Mouse (Mus musculus): ENCODE data around the gene Akap2.

The Akap2 gene

DNA sequence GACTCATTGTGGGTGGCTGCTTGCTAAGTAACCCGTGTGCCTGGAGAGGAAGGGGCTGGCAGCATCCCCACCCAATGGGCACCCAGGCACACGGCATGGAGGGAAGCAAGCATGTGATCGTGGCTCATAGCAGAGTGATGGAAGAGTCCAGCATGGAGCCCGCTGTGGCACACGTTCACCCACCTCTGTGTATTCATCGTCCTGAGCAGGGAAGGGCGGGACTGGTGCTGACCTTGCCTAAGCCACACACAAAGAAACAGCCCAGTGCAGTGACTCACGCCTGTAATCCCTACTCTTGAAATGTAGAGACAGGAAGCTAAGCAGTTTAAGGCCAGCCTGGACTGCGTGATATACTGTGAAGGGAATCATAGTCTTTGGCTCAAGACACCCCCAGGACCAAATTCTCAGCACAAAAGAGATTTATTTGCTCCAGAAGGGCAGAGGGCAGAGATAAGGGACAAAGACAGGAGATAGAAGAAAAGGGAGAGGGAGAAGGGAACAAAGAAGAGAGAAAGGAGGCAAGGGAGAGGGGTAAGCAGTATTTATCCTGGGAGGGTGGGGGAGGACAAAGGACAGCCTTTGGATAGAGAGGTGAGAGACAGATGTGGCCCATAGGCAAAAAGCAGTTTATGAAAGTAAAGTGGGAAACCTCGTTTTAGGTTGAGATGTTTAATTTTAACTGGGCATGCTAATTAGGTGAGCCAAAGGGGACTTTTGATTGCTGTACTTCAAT, 81.0 kb downstream of the Akap2 start:
- no peak for DNase-seq

DNA sequence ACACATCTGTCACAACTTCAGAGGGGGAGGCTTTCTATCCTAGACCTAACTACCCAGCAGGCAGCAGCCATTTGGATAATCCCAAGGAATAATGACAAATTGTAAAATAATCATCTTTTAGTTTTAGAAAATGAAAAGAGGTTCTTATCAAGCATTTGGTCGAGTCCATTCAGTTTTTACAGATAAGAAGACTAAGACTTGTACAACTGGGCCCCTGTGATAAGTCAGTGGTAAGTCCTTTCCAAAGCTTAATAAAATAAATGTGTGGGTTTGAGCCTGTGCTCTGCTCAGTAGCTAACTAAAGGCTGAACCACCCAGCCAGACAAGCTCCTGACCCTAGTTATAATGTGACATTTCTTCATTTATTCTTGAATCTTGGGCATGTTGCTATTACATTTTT, 81.8 kb downstream of the Akap2 start:
- DNase-seq, result no peak

DNA sequence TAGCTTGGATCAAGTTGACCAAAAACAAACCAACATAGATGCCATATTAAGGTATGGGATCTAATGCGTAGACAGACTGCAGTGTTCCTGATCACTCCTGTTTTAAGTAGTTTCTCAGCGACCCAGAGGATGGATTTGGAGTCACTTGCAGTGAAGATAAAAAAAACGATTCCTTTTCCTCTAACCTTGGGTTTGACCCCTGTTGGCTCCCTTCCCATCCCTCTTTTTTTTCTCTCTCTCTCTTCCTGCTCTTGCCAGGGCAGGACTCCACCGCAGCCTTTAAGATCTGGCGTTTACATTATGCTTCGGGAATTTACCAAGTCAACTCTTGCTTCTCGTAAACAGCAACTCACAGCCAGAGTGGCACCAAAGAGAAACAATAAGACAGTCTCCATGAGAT, 83.8 kb downstream of the Akap2 start:
- no peak for DNase-seq

DNA sequence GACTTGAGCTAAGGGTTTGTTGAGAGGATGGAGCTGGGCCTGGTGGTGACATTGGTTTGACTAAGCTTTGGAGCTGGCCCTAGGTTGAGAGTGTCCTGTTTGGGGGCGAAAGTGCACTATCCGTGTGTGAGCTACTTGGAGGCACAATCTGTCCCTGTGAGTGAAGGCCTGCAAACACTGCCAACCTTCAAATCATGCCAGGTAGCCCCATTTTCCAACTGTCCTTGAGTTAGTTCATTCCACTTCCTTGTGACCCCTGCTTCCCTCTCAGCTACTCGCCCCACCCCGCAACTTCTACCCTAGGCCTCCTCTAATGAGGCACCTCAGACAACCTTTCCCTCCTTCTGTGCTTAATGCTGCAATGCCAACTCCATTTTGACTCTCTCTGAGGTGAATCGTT, 84.5 kb downstream of the Akap2 start:
- DNase-seq, result no peak

DNA sequence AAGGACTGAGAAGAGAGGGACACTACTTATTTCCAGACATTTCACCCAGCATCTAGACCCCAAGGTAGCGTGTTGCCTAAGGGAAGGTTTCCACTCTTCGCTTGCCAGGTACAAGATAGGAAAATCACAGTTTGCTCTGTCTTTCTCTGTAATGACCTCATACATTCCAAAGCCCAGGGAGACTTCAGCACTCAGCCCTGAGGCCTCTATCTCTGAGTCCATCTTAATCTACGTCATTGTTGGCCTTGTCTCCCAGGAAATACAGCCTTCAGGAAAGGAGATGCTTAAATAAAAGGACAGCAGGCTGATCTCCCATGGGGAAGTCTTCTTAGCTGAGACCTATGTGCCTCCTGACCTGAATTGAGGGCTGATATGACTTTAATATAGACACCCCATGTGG, 85.0 kb downstream of the Akap2 start:
- no peak for DNase-seq

DNA sequence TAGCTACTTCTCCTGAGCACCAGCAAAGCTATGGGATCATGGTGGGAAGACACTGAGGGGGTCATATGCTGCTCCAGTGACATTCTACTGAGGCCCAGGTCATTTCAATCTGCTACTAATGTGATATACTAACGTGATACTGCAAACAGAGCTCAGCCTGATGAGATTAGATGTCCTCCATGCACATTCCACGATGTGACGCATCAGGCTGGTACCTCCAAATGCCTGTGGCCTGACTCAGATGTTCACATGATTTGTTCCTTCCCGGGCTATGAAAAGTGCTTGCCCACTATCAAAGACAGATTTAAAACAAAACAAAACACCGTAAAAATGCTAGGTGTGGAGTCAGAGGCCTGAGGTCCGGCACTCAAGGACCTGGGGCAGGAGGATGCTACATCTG, 87.4 kb downstream of the Akap2 start:
- no peak for DNase-seq

DNA sequence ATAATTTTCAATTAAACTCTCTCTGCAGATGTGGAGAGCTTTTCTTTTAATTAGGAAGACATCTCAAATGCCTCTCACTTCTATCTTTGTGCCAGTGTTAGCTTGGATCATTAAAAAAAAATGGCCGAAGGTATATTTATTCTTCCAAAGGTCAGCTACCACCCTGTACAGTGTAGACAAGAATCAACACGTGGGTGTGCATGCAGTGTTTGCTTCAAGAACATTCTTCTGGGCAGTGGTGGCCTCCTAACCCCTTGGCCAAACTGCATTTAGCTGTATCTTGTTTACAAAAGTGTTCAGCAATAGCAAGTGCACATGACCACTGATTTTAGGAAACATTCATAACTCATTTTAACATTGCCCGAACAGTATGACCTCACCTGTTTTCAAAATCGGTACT, 92.0 kb downstream of the Akap2 start:
- DNase-seq, result no peak

DNA sequence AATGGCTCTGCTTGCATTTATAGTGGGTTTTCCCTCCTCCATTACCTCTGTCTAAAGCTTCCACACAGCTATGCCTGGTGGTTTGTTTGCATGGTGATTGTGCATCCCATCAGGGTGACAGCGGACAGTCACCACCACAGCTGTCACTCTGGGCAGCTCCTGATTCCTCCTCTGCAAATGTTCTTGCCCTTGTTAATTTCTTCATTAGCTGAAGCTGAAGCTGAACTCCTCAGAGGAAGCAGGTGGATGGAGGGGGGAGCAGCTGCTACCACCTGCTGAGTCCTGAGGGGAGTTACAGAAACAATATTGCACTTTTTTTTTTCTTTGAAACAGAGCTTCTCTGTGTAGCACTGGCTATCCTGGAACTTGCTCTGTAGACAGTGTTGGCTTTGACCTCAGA, 94.6 kb downstream of the Akap2 start:
- no peak for DNase-seq

DNA sequence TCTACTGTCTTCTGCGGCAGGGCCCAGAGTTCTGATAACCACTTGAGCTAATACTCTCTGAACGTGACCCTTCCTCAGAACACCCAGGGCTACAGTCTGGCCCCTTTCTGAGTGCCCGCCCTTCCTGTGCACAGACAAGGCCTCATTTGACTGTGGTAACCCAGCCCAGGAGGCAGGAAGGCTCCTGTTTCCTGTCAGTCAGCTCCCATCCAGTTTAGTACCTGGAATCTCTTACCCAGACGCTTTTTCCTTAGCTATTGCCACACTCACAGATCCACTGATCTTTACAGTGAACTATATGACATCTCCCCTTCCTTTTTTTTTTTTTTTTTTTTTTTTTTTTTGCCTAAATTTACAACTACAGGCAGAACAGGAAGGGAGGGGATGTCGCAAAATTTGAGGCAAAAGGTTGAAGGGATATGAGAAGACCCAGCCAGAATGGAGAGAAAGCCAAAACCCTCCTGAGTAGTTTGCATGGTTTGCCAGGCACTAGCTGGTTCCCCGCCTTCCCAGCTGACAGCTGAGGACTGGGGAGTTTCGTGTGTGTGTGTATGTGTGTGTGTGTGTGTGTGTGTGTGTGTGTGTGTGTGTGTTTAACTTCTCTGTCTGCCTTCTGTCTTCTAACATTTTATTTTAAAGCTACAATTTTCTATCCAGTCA, 95.6 kb downstream of the Akap2 start:
- DNase-seq, result peak; percentile 28

DNA sequence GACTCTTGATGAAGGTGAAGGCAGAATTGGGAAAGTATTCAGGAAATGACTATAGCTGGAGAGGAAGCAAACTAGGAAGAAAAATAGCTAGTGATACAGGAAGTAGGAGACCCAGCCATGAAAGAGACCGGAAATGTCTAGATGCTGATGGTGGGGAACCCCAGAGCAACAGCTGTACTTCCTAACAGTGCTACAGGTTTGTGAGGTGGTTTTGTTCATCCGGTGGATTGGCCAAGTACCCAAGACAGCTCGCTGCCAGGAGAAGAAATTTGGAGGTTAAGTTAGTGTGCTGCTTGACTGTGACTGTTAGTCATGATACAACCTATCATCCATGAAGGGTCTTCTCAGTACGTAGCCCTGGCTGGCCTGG, 96.1 kb downstream of the Akap2 start:
- DNase-seq, result no peak

DNA sequence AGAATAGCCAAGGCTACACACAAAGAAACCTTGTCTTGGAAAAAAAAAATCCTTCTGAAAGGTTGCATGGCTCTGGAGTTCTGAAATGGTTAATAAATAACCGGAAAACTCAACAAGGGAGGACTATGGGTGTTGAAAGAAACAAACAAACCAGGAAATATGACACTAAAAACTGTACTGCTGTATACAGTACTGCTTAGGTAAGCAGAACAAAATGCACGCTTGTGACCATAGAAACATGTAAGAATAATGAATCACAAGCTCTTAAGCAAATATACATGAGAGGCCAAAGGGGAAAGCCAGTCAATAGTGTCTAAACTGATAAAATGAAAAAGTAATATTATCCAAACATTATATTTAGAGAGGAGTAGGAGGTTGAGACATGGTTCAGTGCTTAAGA, 97.9 kb downstream of the Akap2 start:
- DNase-seq, result no peak

DNA sequence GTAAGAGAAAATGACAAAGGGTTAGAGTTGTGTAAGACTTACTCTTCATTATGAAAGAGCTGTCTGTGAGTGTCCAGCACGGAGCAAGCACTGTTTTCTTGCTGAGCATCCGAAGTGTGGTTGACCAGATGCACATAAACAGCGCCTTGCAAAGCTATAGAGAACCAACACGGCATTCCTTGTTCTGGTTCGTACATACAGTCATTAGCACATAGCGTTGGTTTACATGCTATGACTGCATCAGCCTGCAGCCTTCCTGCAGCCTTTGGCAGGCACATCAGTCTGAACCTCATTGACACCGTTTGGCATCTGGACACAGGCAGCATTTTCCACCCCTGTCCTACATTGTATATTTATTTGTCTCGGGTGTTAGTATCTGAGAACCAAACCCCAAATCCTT, 98.7 kb downstream of the Akap2 start:
- DNase-seq, result no peak

DNA sequence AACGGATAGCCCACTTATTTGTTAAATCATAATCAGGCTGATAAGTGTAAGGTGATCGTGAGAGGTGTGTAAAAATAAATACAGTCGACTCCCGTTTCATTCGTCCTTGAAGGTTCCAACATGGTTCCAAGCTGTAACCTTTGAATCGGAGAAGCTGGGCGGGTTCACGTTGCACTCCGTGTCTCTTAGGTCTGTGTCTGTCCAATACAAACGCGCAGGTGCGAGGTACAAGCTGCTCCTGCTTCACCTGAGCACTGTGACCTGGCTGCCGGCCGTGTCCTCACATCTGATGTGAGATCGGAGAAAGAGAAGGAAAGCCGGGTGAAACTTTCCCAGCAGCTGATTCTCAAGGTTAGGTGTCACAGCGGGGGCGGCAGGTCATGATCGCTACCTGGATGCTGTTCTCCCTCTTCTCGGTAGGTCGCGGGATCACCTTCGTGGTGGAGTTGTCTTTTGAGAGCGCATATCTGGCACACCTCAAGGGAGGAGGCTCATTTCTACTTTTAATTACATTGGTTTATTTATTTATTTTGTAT, 103.5 kb downstream of the Akap2 start:
- no peak for DNase-seq

DNA sequence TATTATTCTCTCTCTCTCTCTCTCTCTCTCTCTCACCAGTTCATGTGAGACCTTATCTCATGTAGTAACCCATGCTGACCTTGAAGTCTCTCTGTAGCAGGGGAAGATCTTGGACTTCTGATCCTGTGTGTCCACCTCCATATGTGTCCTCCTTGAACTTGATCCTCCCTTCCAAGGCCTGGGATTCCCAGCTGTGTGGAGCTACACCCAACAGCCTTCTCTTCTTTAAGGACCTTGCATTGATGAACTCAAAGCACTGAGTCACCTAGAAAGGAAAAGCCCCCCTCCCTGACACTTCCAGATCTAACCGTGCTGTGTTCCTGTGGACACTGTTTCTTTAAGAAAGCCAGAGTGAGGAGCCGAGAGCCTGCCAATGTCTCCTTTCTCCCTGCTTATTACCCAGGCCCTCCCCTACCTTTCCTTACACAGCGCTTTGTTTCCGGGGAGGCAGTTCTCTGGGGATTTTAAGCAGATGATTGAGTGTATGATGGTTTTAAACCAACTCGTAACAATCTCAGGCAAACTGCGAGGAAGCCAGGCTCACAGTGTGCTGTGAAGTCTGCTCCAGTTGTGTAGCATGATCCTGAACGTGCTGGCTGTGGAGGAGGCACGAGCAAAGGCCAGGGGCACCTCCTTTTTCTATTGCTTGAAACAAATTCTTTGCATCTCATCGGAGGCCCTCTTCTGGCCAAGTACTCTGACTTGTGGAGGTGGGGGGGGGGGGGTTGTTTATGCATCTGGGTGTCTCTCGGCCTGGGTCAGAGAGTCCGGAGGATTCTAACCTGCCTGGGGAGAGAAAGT, 104.3 kb downstream of the Akap2 start:
- DNase-seq, result no peak

DNA sequence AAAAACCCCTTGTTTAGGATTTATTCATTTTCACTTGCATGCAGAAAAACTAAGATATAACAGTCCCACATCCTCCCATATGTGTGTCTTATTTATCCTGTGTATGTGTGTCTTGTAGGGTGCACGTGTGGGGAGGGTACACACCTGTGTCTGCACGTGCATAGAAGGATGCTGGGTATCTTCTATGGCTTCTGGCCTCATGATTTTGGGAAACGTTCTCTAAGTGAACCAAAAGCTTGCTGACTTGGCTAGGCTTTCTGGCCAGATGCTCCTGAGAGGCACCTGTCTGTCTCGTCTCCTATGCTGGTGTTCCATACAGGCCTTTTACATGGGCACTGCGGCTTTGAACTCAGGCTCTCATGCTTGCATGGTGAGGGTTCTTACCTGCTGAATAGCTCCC, 105.2 kb downstream of the Akap2 start:
- DNase-seq, result no peak

DNA sequence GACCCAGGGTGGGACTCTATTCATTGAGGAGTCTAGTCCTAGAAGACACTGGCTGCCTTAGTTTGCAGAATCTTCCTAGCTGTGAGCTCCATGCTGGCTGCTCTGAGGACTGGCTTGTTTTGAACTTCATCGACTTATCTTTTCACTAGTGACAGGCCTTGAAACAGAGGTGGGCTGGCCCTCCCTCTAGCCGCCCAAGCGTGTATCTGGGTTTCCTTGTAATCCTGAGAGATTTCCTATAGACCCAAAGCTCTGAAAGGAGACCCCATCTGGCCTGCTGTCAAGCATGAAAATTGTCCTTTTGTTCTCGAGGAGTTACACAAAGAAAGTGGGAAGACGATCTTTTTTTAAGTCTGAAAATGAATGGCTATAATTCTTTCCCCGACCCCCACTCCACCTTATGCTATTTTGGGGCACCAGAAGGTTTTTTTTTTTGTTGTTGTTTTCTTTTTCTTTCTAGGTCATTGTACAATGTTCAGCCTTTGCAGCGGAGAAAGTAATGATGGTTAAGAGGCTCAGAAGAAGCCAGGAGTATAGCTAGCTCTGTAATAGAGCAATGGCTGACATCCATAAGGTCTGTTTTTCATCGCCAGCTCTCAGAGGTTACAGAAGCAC, 107.3 kb downstream of the Akap2 start:
- no peak for DNase-seq

DNA sequence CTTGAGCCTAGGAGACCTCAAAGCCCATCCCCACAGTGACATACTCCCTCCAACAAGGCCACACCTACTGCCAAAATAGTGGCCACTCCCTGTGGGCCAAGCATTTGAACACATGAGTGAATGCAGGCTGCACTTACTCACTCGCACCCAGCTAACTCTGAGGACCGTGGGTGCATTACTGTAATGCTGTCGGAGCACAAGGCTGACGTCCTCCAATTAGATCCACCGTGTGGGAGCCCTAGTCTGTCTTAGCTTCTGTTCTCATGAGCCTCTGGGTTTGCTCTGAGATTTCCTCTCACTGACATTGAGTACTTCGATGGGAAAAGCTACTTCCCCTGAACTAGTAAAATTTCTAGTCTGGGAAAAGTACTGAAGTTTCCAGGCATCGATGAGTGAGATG, 108.8 kb downstream of the Akap2 start:
- DNase-seq, result no peak

DNA sequence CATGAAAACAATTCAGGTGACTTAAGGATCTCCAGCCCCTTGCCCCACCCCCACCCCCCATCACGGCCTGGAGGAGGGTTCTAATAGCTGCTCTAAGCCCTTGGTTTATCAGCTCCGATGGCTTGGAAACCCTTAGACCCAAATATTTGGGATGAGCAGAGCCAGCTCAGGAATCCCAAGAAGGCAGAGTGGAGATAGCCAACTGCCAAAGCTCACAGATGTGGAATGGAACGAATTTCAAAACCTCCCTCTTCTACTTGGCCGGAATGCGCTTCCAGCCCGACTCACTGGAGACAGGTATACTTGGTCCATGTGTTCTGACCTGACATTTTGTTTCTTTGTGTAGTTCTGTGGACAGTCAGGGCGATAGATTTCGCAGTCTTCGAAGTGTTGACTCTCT, 111.7 kb downstream of the Akap2 start:
- no peak for DNase-seq

DNA sequence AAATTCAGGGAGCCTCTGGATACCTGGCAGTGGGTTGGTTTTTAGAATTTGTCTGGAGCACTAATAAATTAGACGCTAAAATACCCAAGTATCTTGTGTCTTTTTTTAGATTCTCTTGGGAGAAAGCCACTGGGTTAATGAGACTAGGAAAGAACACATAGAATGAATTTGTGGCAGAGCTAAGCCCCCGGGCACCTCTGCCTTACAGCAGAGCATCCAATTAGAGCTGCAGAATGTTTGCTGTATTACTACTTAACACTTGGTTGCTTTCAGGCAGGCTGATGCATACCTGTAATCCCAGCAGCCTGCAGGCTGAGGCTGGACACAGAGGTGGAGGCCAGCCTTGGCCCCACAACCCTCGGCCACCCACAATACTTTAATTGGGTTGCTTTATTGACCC, 112.3 kb downstream of the Akap2 start:
- DNase-seq, result no peak

DNA sequence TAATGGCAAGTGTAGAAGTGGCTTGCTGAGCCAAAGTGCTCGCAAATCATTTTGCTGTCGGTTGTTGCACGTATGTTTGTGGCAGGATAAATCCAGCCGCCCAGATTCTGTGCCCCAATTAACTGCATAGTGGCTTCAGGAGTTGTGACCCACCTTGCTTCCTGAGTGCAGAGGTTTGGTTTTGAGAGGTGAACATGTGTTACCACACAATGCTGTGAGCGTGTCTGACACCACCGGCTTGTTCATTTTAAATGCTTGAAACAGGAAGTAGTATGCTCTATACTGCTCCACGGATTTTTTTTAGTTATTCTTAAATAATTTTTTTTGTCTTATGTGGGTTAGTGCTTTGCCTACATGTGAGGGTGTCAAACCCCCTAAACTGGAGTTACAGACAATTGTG, 114.9 kb downstream of the Akap2 start:
- no peak for DNase-seq

DNA sequence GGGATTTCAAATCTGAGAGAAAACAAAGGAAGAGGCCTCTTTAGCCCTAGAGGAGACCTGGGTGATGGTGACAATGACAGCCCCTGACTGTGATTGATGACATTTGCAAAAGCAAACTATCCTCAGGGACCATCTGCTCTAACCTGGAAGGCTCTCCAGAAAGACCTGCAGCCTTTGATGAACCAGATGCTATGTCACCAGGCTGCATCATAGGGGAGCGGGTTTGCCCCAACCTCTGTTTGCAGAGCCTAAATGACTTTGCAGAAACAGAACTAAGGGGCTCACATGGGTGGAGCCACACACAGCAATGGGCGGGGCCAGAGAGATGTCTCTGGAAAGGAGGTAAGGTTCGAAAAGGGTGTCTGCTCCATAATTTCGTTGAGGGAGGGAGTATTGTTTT, 115.6 kb downstream of the Akap2 start:
- no peak for DNase-seq

DNA sequence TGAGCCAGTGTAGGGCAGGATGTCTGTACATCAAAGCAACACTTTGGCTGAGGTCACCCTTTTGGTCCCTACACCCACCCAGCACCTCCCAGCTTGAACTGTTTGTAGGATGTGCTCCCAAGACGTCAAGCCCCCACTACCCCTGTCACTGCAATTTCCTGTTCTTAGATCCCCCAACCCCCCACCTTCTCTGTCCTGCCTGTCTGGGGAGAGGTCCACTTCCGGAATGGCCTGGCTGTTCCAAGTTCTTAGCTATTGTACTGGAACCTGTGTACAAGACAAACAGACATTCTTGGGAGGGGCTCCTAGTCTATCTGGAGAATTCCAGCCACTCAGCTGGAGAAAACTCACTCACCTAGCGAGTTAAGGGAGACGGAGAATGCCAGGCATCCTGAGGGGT, 116.7 kb downstream of the Akap2 start:
- DNase-seq, result no peak

DNA sequence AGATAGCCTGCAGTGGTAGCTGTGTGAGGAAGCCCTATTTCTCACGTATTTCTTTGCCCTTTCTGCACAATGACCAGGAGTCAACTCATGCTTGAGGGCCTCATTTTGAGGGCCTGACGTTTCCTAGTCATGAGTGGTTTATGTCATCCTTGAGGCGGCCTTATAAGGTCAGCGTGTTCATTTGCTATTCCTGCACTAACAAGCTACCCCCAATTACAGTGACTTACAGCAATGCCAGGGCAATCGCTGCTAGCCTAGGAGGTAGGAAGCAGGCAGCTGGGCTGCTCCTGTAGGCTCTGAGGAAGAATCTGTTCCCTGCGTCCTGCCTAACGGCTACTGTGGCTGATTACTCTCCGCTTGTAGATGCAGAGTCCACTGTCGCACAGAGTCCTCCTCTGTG, 119.6 kb downstream of the Akap2 start:
- DNase-seq, result no peak

DNA sequence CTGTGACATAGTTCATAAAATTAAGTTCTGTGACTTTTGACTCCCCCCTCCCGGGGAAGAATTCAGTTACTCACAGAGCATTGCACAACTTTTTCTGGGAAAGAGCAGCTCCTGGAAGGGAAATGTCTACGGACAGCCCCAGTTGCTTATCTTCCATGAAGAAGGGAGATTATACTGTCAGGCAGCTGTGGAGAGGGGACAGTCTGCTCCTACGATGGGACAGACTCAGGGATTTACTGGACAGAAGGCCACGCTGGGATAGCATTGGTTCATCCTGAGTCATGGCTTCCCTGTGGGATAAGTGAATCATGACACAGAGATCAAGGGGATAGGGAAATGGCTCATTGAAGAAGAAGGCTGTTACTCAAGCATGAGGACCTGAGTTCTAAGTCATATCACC, 121.9 kb downstream of the Akap2 start:
- DNase-seq, result no peak

Measured in right cerebral cortex, postnatal 14 days (tissue).